Mouse (Mus musculus) thymus, postnatal 25 days (tissue): ENCODE results near the gene Kcnj14.

Experiments
- DNase-seq: peaks from one replicate; pipeline ENCODE4 v3.0.0; 2022

Kcnj14 gene

DNA sequence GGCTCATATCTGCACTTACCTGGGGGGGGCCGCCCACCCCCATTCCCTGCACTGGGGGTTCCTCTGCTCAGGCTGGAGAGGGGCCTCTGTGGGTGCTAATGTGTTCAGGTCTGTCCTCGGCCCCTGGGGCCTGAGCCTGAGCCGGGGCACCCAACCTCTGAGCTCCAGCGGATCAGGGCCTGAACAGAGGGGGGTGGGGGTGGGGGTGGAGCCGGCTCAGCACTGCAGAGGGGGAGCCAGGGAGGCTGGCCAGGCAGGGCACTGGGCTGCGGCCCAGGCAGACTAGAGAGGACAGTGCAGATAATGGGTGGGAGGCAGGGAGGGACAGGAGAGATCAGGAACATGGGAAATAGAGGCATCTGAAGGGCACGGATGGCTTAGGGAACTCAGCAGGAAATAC, at the start of gene Kcnj14:
Gene Kcnj14, minus strand, starts transcription at position 185 of the 400 bp plus-strand sequence.
- no peak for DNase-seq

DNA sequence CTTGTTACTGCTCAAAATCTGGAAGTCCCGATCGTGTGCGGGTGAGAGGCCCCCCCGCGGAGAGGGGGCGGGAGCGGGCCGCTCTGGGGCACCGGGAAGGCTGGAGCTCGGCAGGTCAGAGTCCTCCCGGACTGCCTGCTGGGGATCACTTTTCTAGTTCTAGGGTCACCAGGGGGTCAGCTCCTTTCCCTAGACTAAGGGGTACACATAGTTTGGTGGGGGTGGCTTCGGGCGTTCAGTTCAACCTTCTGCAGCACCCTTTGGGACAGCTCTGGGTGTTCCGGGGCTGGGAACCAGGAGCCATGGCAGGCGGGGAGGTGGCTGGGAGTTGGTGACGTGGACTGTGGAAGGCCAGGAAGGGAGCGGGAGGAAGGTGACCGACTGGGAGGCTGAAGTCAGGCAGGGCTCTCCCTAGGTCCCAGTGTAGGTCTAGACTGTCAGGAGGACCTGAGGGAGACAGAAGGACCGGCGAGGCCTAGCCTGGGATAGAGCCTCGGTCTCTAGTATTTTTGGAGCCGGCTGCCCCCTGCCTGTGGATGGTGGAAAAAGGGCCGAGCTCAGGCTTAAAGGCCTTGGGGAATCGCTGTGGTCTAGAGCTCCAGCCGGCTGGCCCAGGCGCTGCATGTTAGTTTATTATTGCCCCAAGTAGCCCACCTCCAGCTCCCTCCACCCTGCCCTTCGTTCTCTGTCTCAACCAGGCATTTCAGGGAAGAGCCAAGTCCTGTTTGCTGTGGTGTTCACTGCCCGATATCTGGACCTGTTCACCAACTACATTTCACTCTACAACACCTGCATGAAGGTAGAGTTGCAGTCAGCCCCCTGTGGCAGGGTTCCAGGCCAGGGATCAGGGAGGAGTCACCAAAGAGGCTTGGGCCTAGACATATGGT, 48.7 kb upstream of the Kcnj14 start:
- DNase-seq, result peak; percentile 66

DNA sequence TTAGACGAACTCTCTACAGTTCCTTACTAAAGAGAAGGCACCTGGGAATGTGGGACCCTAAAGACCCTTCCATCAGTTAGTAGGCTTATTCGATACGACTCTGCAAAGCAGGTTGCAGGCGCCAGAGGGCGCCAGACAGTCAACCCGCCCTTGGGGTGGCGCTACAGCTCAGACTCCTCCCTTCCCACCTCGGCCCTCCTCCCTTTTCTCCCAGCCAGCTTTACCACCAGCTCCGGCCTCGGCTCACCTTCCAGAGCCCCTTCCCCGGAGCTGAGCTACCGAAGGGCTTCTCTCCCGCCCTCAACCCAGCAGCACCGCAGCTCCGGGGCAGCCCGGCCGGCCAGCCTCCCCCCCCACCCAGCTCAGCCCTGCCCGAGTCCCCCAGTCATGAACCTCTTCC, 48.0 kb upstream of the Kcnj14 start, which contains the start of gene Kdelr1:
Gene Kdelr1, plus strand, starts transcription at position 149 of the 400 bp plus-strand sequence.
- peak; percentile 93 for DNase-seq

DNA sequence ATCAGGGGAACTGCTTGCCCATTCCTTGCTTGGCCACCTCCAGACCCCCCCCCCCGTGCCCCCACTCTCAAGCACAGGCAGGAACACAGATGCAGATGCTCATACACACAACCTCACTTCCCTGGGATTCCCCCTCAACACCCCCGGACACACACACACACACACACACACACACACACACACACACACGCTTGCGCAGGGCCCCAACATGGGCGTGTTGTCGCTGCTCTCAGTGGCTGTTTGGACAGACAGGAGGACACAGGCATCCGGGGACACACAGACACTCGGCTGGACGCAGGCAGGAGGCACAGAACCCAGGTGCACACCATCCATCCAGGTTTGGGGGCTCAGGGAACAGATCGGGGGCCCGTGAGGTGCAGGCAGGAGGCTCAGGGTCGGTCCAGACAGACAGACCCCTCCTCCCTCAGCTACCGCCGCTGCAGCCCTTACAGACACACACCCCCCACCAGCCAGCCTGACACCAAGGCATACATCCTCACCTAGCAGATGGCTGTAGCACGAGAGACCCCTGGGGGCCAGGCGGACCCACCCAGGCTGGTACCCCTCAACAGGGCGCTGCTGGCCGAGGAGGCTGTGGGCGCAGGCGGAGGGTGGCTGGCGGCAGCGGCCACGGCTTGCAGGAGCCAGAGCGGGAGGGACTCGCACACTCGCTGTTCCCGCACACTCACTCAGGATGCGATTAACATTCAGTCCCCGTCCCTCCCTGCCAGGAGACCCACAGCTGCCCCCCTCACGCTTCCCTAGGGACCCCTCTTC, 45.9 kb upstream of the Kcnj14 start:
- no peak for DNase-seq

DNA sequence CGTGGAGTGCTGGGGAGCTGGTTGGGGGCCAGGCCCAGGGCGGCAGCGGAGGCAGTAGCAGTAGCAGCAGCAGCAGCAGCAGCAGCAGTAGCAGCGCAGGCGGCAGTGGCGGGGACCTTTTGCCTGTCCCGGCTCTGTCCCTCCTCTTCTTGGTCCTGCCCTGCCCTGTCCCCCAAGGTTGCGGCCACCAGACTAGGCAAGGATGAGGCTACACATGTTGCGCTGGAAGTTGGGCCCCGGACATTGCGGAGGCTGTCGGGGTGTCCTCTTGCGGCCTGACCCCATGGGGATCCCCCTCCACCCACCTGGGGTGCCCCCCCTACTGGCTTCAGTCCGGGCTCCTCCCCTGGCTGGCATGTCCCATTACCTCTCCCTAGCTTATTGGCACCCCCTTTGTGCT, 45.2 kb upstream of the Kcnj14 start:
- no peak for DNase-seq

DNA sequence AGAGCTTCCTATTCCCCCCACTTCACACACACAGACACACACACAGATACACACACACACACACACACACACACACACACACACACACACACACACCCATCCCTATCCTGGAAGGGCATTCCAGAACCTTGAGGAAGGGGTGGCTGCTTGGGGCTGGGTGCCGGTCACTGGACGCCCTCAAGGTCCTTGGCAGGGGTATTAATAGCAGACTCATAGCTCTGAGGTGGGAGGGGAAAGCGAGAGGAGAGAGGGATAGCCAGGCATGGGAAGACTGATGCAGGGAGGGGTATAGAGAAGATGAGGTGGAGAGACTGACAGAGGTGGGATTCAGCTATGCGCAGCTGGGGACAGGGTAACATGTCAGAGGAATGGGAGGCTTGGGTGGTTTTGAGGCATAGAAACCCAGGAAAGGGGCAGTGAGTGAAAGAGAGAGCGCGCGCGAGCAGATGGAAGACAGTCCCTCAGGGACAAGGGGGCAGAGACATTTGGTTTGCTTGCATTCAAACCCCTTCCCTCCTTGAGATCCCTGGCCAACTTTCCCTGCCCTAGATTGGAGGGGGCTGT, 44.6 kb upstream of the Kcnj14 start:
- no peak for DNase-seq

DNA sequence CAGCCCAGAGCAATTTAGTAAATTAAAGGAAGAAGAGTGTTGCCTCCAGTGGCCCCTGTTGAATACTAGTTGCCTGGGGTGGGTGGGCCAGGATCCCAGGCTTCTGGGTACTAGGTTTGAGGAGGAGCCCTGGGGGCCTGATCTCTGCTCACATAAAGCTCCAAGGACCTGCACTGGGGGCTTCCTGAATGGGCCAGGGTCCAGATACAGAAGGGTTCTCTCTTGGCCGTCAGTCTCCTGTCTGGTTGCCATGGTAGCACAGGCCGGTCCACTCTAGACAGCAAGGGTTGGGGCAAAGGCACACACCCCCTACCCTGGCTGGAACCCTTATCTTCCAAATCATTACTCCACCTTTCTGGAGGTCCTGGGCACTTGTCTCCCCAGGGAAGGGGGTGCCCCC, 43.3 kb upstream of the Kcnj14 start:
- no peak for DNase-seq

DNA sequence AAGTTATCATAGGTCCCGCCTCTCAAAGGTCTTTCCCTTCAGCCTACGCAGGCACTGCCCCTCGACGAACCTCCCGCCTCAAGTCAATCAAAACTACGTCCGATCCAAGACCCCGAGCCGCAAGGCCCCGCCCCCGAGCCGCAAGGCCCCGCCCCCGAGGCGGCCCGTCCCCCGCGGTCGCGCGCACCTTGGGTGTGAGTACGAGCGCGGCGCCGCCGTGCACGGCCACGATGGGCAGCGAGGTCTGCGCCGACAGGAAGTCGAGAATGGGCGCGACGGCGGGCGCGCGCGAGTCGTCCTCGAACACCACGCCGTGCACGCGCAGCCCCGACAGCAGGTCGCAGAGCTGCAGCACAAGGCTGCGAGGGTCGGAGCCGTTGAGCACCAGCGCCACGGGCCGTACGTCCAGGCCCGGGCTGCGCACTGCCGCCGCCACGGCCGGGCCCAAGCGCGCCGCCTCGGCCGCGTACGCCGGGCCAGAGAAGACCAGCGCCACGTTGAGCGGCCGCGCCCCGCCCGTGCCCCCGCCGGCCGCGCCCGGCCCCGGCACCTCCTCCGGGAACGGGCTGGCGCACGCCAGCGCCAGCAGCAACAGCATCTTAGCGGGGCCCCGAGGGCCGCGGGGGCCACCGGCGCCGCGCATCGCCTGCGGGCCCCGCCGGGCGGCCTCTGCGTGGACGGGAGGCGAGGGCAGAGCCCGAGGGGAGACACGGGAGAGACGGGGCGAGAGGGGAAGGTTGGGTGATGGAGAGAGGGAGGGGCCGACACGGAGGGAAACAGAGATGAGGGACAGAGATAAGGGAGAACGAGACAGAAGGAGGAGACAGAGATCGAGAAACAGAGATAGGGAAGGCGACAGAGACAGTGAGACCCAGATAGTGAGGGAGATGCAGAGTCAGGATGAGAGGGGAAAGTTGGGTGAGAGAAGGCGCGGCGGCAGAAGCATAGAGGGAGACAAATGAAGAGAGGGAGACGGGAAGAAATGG, 41.6 kb upstream of the Kcnj14 start:
- peak; percentile 90 for DNase-seq

DNA sequence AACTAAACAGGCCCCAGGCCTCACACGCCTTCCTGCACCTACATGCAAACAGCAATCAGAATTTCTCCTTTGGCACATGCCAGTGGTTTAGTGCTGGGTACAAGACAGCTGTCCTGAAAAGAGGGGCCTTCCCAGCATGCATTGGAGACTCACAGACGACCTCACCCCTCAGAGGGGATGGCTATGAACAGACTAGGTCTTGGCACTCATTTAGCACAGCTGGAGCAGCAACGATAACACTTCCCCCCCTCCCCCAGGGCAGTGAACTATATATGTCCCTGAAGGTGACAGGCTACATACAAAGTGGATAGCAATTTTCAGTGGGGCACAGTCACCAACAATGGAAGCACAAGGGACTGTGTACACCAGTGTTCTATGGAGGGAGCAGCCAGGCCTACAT, 39.9 kb upstream of the Kcnj14 start:
- no peak for DNase-seq

DNA sequence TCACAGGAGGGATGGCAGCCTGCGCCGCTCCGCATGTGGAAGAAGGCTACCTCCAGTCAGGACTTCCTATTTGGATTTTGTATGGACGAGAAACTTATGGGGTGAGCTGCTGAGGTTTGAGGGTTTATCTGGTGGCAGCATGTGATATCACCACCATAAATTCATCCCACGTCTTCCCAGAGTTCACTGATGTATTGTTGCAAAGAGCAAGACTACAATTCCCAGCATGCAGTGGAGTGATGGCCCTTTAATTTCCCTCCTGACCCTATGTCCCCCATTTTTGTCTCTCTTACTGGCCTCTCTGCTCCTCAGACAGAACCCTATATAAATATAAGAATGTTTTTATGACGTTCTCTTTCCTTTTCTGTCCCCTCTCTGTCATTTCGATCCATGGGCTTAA, 38.2 kb upstream of the Kcnj14 start:
- DNase-seq, result no peak

DNA sequence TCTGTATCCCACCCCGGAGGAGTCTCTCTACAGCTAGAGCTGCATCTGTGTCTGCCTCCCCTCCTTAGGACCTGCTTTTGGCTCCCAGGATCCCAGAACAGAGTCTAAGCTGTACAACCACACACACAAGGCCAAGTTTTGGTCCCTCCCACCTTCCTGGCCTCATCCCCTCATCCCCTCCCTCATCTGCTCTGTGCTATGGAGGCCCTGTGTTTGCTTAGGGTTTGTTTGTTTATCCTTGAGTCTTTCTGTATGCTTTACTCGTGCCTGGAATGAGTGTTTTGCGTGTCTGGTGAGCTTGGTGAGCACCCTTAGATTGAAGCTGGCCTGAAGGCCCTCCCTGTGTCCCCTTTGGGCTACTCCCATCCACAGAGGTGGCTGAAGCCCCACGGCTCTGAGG, 34.4 kb upstream of the Kcnj14 start:
- DNase-seq, result no peak

DNA sequence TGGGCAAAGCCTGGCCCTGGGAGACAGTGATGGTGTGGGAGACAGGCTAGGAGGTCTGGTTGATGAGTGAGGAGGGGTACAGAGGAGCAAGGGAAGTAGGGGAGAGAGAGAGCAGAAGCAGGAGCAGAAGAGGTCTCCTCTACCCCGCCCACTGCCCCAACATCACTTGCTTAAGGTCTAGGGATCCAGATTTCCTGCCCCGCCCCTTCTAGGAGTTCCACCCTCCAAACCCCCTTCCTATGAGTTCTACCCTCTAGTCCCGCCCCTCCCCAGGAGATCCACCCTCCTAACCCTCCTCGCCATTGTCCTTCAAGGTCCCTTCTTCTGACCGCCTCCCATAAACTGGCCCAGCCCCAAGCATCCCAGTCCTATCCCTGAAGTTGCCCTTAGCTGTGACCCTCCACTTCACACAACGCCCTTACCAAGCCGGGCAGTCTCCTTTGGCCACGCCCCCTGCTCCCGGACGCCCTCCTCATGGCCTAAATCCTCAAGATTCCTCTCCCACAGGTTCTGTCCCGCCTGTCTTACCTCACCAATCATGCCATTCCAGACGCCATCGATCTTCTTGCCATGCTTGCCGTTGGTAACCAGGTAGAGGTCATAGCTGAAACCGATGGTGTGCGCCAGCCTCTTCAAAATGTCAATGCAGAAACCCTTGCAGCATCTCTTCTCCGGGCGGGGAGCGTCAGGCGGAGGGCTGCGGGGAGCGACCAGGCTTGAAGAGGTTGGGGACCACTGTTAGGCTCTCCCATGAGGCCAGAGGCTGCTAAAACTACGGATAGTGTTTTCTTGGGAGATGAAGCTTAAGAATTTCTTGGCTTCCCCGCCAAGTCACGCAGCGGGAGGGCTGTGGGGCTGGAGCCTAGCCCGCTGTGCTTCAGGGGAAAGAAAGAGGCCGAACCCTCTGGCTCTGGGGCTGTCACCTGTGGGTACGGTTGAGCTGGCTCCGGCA, 32.6 kb upstream of the Kcnj14 start:
- no peak for DNase-seq

DNA sequence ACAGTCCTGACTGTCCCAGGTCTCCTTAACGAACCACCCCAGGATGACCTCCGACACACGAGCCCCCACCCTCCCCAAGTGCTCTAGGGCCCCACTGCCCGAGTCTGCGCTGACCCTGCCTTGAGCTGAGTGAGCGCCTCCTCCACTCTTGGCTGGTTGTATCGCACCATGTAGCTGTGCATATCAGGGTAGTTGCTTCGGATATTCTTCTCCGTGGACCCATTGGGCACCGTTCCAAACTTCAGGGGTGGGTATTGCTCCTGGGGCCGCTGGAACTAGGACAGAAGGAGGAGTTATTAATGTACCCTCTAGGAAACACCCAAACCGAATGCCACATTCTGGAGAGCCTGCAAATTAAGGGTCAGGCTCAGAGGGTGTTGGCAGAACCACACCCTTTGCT, 28.5 kb upstream of the Kcnj14 start:
- no peak for DNase-seq

DNA sequence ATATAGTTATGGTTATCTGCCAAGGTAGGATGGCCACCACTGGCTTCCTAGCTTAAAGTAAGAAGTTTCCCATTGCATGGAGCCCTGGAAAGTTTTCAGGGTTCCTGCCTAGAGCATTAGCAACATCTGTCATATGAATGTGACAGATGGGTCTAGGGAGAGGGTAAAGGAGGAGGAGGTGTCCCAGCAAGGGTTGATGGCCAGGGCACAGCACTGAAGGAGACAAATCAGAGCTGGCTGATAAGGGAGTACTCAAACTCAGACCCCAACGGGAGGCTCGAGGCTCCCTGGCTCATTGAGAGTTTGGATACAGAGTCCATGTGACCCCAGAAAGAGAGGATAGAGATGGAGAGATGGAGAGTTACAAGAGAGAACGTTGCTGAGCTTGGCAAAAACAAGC, 26.1 kb upstream of the Kcnj14 start:
- no peak for DNase-seq

DNA sequence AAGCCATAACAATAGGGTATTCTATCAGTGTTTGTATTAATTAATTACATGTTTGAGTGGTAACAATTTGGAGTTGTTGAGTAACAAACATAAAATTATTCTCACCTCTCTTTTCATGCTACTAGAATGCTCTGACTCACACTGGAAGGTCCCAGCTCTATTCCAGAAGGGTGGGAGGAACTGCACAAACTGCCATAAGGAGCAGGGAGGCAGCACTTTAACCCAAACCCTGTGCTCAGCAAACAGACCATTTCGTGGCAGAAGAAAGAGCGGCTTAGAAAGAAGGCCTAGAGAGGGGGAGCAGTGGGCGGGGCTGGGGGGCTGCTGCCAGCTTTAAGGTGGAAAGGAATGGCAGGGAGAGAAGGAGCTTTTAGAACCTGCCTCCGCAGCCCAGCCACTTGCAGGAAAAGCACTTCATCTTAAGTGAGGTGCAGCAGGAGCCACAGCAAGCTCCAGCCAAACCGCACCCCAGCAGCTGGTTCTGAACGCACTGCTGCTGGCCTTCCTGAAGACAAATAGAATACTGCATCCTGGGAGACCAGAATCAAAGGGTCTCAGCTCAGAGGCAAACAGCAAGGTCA, 24.0 kb upstream of the Kcnj14 start:
- no peak for DNase-seq

DNA sequence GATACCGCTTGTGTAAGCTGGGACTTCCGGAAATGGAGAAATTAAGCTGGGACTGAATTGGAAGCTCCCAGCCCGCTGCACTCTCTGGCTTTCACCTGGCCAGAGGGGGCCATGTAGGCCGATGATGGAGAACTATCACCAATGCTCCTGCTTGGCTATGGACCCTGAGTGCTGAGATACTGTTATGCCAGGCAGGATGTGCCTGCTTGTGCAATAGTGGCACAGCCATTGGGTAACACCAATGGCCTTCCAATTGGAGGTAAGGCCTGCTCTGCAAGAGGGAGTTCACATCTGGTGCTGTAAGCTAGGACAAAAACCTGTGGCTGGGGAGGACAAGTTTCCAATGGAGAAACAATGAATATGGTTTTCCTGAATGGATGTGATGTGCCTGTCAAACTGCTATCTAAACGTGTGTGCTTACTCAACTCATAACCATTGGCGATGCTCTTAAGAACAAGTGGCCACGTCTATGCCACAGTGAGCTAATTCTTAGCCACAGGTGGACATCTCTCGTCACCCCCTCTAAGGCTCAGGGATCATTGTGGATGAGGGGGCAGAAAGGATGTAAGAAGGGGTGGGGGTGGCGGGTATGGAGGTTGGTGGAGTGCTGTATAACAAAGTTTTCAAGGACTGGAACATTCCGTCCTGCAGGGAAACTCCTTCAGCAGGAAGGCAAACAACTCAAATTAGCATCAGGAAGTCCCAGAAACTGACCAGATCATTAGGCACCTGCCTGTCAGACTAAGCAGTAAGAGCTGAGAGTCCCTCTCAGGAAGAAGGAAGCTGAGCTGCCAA, 18.6 kb upstream of the Kcnj14 start:
- DNase-seq, result no peak

DNA sequence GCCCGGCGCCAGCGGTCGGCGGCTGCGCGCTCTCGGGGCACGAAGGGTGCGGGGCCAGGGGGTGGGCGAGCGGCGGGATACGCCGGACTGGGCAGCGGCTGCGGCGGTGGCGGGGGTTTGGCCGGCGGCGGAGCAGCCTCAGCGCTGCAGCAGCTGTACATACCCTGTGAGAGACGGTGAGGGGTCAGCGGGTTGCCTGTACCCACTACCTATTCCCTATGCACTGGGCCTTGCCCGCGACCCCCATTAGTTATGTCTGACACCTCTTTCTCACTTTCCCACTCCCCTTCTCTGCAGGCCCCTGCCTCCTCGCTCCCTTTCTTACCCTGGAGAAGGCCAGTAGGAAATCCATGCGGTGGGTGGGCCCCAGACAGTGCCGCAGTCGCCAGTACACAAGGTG, 9.3 kb upstream of the Kcnj14 start:
- no peak for DNase-seq

DNA sequence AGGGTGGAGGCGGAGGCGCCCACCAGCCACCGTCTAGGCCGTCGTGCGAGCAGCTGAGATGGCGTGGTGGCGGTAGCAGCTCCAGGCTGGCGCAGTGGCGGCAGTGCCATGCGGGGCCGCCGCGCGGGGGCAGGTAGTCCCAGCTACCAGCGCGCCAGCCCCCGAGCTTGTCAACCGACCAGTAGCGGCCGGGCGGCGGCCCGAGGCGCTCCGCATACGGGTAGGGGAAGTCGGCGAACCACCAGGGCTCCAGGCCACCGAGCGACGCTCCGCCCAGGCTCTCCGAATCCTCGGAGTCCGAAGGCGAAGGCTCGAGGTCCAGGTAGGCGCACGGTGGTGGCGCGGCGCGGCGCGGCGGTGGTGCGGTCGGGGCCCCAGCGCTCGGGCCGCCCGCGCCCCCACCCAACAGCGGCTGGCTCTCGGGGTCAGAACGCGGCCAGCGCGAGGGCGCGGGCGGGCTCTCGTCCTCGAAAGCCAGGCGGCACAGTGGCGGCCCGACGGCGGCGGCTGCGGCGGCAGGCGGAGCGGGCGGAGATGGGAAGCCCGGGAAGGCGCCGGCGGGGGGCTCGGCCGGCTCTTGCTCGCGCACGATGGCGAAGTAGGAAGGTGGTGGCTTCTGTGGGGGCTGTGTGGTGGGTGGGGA, 8.7 kb upstream of the Kcnj14 start:
- no peak for DNase-seq

DNA sequence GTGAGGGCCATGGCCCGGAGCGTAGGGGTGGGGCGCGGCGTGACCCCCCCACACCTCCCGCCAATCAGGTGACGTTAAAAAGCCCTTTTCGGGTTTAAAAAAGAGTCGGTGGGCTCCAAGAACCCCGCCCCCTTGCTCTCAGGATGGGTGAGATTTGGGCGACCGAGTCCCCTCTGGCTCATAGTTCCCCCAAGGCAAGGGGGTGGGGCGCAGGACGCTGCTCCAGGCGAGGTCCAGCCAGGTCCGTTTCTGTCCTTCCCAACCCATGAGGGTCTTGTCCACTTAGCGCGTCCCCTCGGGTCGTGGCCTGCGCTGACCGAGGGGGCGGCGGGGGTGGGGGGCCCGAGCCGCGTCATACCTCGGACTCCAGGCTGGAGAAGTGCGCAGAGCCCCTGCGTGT, 7.8 kb upstream of the Kcnj14 start:
- DNase-seq, result no peak

DNA sequence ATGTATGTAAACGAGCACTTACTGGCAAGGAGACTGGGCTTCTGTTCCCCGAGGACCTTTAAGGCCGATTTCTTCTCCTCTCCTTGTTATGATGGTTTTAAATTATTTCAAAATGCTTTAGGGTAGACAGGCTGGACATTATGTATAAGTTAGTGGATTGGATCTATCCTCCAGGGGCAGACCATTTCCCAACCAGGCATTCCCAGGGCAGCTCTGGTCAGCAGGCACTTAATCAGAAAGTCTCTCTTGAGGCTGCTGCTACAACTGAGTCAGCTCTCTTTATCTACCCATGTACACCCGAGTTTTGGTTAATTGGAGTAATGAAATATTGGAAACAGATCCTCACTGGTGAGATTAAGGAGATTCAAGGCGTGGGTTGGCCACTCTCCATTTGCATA, 6.5 kb upstream of the Kcnj14 start:
- no peak for DNase-seq
